Mouse (Mus musculus) v-Abl transformed pro-B cells (cell line): ENCODE measurements at regions not wholly inside any gene's neighbourhood (a gene's known extent, or its start where the extent isn't known, plus 50 kb on each side); places are given as distances from the start of the nearest gene placed in this dataset.

Source experiments
- in situ Hi-C, 2 experiments: fragments of 400-800 bp; cut with MboI; formaldehyde crosslinking; loops; one replicate each; pipeline ENCODE4 v1.15.1; 2025; ENCODE audit not compliant: unreplicated experiment in 2 of 2

DNA sequence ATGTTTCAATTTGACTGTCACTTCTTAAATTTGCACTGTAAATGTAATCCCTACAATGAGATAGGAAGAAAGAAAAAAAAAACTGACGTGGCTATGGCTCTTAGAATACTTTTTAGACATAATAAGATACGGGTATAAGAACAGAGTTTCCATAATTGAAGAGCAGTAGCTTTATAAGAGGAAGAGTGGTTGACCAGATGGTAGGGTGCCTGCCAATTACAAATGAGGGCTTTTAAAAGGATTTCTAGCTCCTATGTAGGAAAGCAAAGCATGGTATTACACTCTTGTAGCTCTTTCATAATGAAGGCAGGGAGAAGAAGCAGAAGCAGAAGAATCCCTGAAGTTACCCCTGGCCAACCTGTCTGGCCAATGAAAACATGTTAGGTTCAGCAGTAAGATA lies 239.7 kb upstream of the Car10 start:
- in situ Hi-C loops, result no loop called here

DNA sequence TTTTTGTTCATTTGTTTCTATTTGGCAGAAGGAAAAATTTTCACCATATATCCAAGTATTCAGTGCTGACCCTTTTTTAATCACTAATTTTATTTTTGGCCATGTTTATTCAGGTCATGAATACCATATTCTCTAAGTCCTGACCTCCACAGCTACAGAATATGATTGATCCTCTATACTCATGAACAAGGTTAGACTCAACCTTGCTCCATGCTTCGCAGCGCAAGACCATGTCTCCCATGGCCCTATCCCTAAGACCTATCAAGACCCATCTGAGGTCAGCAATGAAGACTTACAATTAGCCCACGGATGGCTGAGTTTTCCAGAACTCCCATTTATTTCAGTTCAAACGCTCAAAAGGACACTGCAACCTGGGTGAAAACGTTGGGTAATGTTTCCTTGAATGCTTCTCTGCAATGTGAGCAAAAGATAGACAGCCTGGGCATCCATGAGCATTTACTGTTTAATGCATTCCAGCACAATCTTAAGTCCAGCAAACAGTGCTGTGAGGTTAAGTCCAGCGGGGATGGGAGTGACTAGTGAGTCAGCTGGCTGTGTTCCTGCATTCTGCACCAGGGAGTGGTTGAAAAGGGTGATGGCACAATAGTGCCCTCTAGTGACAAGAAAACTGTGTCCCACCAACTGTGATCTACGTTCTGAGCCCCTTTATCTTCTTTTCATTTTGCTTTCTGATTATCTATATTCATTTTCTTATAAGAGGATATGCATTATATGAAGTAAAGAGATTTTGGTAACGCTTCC lies 208.0 kb upstream of the Car10 start:
- in situ Hi-C loops, result loop anchor here (5.0 kb wide), 2 partner anchors 77 to 483 kb away; no protein-coding TSS in a partner anchor

DNA sequence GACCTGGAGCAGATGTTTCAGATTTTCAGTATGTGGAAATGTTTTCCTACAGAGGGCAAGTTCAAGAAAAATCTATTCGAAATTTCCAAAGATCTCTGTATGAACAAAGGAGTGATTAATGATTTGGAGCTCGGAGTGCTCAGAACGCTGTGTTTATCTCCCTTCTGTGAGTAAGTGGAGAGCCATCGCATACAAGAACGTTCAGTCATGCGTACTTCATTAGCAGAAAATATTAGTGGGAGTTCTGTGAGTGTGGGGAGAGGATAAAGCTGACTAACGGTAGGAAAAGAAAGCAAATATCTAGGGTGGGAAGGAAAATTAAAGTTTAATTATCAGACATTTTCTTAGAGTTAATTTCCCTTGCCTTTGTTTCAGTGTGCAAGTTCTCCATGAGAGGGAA lies 198.5 kb upstream of the Car10 start:
- in situ Hi-C loops, result no loop called here
